Mouse (Mus musculus) small intestine, adult 2 months (tissue): ENCODE results near the gene Ccdc8.

ENCODE experiments used
- CTCF ChIP-seq: fragments of 200-500 bp; IDR thresholded peaks from 2 replicates; pipeline ENCODE4 v1.5.1; 2012; ENCODE audit warnings: low read depth, mild to moderate bottlenecking, control low read depth, inconsistent platforms, low read length, moderate library complexity, mixed read lengths; ENCODE audit not compliant: insufficient replicate concordance, insufficient read length; ENCODE audit errors: extremely low read depth
- POLR2A ChIP-seq: fragments of 200-500 bp; IDR thresholded peaks from 2 replicates; pipeline ENCODE4 v1.6.1; 2012; ENCODE audit warnings: low read depth, mild to moderate bottlenecking, control low read depth, inconsistent platforms, low read length, moderate library complexity

DNA sequence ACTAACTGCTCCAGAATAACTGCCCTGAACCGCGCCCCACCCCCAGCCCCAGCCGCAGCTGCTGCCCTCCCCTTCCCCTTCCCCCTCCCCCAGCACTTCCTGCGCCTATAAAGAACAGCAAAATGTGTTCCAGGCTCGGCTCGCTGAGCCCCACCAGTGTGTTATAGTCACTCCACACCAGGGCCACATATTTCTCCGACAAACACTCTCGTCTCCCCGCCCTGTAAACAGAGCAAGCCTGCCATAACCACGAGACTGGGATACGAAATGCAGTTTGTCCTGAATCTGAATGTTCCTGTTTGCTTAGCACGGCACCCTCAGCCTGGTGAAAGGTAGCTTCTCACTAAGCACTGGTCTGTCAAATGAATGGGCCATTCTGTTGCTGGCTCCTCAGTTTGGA lies 12.2 kb upstream of the Ccdc8 start:
- TF ChIP-seq CTCF (no peak), POLR2A (no peak)
